Mouse (Mus musculus): Measurements from ENCODE around the gene Pcyt2.
"Not testable (repeated sequence)": the region's sequence is repeated elsewhere in the genome, so short reads cannot be mapped to it uniquely, and the experiment has no call there.

Gene Pcyt2

DNA sequence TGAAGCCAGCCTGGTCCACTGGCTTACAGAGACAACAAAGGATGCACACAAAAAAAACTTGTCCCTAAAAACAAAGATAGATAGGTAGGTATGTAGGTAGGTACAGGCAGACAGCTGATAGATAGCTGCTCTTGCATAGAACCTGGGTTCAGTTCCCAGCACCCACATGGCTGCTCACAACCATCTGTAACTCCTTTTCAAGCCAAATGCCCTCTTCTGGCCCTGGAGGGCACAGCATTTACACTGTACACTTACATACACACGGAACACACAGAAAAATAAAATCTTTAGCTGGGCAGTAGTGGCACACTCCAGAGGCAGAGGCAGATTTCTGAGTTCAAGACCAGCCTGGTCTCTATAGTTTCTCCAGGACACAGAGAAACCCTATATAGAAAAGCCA lies 33.8 kb downstream of the Pcyt2 start:
- no peak for DNase-seq (ENCODE audit: extremely low read depth, insufficient read length, low spot score)

DNA sequence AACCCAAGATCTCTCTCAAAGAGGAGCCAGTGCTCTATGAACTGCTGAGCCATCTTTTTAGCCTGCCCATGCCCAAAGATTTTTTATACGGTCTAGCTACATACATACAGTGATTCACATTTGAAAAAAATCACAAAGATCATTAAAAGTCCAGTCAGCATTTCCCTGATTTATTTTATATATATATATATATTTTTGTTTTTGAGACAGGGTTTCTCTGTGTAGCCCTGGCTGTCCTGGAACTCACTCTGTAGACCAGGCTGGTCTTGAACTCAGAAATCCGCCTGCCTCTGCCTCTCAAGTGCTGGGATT lies 34.8 kb downstream of the Pcyt2 start:
- not testable (repeated sequence) for DNase-seq (ENCODE audit: extremely low read depth, insufficient read length, low spot score)

DNA sequence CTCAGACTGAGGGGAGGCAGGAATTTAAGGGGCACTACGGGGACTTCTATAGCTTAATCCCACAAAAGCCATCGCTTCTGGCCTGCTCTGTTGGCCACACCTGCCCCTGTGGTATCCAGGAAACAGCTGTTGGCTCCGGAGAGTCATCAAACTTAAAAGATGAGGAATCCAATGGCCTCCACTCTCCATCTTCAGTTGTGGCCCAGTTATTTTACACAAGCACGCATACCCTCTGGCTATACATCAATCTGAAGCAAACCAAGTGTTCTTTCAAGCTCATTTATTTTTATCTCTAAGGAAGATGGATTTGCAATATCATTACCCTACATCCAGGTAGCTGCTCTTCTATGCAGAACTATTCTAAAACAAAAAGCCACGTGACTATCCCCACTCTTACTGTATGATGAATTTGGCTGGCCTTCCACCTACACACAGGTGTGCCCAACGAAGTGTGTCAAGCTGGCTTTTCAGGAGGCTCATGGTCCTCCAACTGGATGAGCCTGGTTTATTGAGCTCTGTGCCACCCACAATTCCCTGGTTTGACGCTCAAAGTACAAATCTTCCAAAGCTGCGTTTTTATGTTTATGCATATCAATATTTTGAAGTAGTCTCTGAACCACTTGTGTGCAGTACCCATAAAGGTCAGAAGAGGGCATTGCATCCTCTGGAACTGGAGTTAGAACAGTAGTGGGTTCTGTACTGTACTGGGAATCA lies 35.3 kb downstream of the Pcyt2 start:
- DNase-seq (ENCODE audit: extremely low read depth, insufficient read length, low spot score): no peak

GRCm38 (mm10) chr11:120581490-120582267 lies 36.1 kb downstream of the Pcyt2 start, which contains the start of gene Arhgdia:
Gene Arhgdia, minus strand, starts transcription at chr11:120581624.
- peak; percentile 90 for DNase-seq (ENCODE audit: extremely low read depth, insufficient read length, low spot score)

DNA sequence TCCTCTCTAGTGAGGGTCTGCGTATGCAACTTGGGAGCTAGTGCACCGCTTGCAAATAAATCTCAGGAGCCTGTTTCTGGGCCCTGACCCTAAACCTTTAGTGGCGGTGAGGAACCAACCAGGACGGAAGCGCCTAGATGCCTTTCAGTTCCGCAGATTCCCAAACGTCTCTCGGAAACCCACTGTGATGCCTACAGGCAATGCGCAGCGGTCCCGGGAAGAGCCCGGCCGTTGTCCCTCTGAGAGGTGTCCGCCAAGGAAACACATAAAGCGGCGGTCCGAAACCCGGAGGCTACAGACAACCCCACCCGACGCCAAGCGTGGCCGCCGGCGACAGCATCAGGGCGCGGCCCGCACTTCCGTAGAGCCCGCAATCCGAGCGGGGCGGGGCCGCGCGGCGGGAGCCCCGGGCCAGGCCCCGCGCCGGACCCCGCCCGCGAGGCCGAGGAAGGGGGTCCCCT lies 36.8 kb downstream of the Pcyt2 start:
- peak; percentile 66 for DNase-seq (ENCODE audit: extremely low read depth, insufficient read length, low spot score)

DNA sequence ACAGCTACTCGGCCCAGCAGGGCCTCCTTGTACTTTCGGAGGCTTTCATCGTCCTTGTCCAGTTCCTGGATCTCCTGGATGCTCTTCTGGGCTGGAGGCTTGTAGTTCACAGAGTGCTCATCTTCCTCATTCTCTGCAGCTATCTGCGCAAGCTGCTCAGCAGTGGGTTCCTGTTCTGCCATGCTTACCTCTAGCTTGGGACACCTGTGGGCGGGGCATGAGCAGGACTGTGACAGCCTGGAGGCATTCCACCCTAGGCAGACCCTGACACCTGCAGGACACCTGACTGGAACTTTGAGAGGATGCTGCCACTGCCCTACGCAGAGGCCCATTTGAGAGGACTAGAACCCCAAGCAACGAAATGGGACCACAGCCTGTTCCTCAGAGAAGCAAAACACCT lies 37.5 kb downstream of the Pcyt2 start:
- DNase-seq (ENCODE audit: extremely low read depth, insufficient read length, low spot score): no peak

GRCm38 (mm10) chr11:120579316-120580107 lies 38.2 kb downstream of the Pcyt2 start:
- DNase-seq (ENCODE audit: extremely low read depth, insufficient read length, low spot score): no peak

DNA sequence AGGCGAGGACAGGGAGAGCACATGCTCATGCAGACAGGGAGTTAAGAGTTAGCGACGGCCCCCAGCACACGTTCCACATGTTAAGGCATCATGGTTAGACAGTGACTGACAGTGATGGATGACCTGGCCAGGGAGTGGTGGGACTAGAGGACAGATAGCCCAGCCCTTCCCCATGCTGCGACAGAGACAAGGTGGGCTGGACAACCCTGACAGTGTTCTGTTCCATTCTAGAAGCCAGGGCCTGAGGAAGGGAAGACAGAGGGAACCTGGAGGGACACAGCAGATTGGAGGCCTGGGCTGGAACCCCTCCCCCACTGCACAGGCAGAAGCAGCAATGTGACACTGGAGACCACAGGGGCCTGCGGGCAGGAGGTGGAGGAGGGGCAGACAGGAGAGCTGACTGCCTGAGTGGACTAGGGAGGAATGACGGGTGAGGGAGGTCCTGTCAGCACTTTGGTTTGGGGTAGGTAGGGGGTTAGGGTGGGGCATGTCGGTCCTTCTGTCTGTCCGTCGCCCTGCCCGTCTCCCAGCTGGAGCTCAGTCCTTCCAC lies 39.0 kb downstream of the Pcyt2 start:
- no peak for DNase-seq (ENCODE audit: extremely low read depth, insufficient read length, low spot score)

- no peak for DNase-seq (ENCODE audit: extremely low read depth, insufficient read length, low spot score)
These were observed 39.6 kb downstream of the Pcyt2 start for GRCm38 (mm10) chr11:120578024-120578693.

- DNase-seq (ENCODE audit: extremely low read depth, insufficient read length, low spot score): no peak
These were observed 40.3 kb downstream of the Pcyt2 start for GRCm38 (mm10) chr11:120577211-120578023.

DNA sequence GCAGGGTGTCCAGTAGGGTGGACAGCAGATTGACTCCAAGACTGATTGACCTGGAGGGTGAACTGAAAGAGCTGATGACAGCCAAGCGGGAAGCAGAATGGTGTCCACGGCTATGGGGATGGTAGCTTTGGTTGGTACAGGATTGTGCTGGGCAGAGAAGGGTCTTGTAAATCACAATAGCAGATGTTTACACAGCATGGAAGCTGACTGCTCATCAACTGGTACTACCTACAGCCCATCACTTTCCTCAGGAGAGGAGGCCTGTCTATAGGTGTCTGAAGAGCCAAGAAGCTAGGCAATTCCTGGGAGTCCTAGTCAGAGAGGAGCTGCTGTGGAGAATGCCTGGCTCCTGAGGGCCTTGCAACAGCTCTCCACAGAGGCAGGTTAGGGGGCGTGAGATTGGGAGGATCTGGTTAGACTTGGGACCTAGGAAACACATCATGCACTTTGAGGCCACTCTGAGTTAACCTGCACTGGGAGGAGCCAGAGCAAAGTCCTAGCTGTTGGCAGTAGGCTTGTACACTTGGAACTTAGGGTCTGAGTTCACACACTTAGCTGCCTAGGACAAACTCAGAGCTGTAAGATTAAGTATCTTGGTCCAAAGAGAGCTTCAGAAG lies 41.3 kb downstream of the Pcyt2 start:
- no peak for DNase-seq (ENCODE audit: extremely low read depth, insufficient read length, low spot score)

- no peak for DNase-seq (ENCODE audit: extremely low read depth, insufficient read length, low spot score)
These were observed 41.8 kb downstream of the Pcyt2 start for GRCm38 (mm10) chr11:120575940-120576339.

- DNase-seq (ENCODE audit: extremely low read depth, insufficient read length, low spot score): no peak
These were observed 42.7 kb downstream of the Pcyt2 start for GRCm38 (mm10) chr11:120575046-120575445.

DNA sequence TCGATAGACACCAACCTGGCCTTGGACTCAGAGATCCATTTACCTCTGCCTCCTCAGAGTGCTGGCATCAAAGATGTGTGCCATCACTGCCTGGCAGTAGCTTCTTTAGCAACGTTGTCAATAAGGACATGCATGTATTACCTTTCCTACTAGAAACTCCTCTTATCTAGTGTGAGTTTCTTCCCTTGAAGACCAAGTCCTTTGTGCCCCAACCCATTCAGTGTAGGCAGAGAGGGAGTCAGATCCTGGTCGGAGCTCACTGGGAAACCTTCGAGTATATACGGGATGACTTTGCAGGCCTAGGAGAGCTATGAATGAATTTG lies 43.5 kb downstream of the Pcyt2 start:
- DNase-seq (ENCODE audit: extremely low read depth, insufficient read length, low spot score): no peak

DNA sequence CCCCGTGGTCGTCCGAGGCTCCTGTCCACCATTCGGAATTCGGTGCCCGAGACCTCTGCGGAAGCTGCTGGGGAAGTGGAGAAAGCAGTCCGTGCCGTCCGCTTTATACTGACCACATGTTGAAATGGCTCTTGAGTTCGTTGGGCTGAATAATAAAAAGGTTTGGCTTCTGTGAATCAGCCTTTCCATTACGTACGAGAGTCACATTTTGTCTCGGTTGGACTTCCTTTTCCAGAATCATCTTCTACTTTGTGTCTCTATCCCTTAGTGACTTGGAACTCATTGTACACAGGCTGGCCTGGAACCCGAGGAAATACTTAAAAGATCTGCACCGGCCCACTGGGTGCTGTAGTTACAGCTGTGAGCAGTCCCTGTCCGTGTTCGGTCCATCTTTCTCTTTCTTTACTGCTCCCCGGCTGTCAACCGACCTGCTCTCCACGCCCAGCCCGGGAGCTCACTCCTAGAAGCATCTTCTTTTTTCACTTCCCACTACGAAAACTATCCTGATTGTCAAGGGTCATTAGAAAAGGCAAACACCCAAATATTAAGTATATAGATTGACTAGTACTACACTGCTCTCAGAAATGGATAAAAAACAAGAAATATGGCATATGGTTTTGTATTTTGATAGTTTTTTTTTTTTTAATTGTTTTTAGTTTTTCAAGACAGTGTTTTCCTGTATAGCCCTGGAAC lies 44.0 kb downstream of the Pcyt2 start:
- no peak for DNase-seq (ENCODE audit: extremely low read depth, insufficient read length, low spot score)

GRCm38 (mm10) chr11:120572752-120573584 lies 44.8 kb downstream of the Pcyt2 start, which contains the start of gene P4hb:
Gene P4hb, minus strand, starts transcription at chr11:120573253.
- DNase-seq (ENCODE audit: extremely low read depth, insufficient read length, low spot score): peak; percentile 100

DNA sequence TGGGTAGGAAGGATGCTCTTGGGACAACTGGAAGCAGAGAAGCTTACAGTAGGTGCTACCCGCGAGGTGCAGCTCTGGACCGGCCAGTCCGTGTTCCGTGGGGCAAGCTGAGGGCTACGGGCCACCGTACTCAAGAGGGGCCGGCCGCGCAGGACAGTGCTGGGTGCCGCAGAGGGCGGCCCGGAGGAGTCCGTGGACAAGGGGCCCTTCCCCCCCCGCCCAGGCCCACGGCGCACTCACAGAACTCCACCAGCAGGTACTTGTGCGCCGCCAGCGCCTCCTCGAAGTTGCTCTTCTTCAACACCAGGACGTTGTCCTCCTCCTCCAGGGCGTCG lies 45.4 kb downstream of the Pcyt2 start:
- no peak for DNase-seq (ENCODE audit: extremely low read depth, insufficient read length, low spot score)
